Mouse (Mus musculus) 3134 (cell line): ENCODE results near the gene Dohh.

Experiments used
- DNase-seq: peaks from one replicate; pipeline ENCODE4 v3.0.0-alpha.2; 2011; ENCODE audit warnings: low spot score; ENCODE audit not compliant: insufficient read length; ENCODE audit errors: extremely low read depth

The Dohh gene

DNA sequence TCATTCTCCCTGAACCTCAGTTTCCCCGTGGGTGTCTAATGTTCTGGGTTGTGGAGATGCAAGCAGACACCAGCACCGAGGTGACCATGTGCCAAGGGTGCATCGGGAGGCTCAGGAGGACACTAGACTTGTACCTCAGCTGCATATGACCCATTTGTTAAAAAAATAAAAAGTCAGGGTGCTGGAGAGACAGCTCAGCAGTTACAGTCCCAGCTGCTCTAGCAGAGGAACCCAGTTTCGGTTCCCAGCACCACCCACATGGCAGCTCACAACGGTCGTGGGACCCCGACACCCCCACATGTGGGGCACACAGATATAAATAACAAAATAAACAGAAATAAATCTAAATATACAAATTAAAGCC, 44.3 kb downstream of the Dohh start:
- DNase-seq = no peak

DNA sequence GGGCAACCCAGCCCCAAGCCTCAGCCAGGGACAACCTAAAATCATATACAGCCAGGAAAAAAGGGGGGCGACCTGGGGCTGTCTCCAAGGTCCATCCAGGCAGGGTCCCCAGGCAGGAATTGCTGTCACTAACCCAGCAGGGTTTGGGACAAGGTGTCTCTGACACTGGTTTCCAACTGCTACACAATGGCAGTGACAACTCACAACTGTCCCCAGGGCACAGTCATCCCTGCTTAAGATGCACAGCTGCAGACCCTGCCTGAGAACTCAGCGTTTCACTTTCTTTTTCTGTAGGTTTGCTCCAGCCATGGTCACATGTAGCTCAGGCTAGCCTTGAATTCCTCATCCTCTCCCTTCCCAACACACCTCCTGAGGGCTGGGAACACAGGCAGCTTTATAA, 44.9 kb downstream of the Dohh start:
- no peak for DNase-seq

DNA sequence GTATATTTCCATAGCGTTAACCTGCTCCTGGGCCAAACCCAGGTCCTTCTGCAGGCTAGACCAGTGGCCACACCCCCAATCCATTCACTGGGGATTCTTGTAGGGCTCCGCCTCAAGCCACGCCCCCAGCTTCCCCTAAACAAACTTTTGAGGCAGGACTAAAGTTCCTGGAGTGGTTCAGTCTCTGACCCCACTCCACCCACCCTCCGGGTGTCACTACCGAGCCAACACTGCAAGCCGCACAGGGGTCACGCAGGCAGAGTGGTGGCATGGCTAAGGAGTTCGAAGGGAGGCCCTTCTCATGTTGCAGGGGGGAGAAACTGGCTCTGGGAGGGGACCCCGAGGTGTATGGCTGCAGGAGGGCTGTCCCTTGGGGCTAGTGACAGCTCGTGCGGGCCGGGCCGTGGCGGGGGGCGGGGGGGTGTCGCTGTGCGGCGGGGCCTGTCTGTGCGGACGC, 45.4 kb downstream of the Dohh start:
- DNase-seq = peak; percentile 86

DNA sequence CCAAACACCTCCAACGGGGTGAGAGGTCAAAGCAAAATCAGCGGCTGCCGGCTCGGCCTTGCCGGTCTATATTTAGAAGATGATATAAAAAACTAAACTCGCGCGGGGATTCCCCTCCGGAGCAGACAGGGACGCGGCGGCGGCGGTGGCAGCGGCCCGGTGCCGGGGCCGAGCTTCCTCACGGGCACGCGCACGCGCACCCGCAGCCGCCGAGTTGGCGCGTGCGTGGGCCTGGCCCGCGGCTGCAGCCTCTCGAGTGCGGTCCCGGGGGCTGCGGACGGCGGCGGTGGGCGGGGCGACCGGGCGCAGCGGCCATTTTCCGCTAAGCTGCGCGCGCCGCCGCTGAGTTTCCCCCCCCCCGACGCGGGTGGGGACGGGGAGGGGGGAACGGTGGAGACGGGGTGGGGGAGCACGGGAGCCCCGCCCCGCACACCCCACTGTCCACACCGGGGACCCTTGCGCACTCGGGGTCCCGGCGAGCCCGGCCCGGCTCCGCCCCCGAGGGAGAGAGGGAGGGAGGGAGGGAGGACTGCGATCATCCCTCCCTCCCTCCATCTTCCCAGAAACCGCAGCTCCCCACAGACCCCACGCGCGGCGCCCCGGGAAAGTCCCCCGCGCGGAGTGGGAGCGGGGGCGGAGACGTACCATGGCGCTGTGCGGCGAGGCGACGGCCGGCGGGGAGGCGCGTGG, 46.1 kb downstream of the Dohh start:
- peak; percentile 77 for DNase-seq

DNA sequence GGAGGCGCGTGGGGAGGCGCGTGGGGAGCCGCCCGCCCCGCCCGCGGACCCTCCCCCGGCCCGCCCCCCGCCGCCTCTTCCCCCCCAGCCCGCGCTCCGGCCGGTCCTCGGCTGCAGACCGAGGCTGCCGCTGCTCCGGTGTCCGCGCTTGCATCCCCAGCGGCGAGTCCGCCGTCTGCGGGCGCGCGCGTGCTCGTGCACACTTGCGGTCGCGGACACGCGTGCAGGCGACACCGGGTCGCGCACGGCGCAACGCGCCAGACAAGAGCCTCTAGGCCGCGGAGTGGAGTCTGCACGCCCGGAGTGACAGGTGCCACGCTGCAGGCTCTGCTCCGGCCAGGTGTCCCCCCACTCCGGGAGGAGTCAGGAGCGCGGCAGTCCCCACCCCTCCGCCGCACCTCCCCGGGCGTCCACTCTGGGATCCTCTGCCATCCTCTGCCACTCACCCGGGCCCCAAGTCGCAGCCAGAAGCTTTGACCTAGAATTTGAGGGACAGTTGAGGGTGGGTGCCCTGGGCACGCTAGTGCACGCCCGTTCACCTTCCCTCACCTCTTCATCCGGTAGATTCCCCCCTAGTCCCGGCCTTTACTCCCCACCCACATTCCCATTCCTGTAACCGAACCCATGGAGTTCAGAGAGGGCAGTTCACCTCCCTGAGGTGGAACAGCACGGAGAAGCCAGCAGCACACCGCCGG, 46.8 kb downstream of the Dohh start:
- DNase-seq = peak; percentile 78

DNA sequence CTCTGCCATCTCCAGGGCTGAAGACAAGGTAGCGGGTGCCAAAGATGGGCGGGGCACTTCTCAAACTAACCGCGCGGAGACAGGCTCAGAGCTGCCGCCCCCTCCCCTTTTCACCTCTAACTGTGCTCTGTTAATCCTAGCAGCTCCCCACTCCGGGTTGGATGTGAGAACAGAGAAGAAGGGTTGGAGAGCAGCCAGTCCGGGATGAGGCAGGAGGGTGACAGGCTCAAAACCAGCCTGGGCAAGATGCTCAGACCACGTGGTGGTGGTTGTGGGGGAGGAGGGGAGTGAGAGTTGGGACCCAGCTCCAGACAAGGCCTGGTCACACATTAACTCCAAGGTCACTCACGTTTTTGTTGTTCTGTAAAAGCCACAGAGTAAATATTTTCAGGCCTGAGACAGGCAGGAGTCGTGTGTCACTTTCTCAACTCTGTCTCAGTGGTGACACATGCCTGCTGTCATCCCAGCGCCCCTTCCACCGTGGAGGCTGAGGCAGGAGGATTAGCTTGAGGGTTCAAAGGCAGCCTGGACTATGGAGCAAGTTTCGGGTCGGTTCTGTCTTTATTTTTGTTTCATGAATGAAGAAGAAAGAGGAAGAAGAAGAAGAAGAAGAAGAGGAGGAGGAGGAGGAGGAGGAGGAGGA, 47.4 kb downstream of the Dohh start:
- DNase-seq = peak; percentile 71

DNA sequence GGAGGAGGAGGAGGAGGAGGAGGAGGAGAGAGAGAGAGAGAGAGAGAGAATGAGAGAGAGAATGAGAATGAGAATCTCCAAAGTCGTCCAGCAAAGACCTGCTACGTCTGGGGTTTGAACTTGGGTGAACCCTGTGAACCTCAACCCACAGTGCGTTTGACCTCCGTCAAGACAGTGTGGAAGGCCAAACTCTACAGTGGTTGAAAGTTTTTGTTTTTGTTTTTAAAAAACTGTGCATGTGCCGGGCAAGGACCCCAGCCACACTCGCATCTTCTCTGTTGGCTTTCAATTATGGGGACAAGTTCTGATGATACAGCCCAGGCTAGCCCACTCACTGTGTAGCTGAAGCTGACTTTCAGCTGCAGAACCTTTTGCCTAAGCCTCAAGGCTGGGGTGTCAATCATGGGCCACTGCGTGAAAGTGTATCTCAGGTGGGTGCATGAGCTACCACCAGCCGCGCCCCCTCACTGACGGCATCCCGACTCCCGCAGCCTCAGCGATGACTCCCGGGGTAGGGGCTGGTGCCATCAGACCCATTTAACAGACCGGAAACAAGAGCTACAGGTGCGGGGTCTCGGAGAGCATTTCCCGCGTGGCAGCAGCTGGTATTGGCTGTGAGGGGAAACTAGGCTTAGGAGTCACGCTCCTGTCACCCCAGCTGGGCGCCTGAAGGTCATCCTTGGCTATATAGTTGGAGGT, 48.1 kb downstream of the Dohh start:
- DNase-seq = no peak

DNA sequence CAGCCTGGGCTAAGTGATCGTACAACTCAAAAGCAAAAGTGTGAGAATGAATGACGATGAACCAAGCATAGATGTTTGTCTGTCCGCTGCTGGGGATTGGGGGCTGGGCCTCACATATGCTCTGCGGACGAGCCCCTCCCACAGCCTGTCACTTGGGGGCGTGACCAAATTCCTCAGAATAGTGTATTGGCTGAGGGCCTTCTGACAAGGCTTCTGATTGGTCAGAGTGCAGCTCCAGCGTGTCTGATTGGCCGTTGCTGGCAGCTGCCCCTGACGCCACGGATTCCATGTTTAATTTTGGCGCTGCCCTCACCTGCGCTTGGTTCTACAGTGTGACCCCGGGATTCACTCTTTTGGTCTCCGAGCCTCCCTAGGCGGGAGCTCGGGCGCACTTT, 48.6 kb downstream of the Dohh start:
- peak; percentile 85 for DNase-seq

DNA sequence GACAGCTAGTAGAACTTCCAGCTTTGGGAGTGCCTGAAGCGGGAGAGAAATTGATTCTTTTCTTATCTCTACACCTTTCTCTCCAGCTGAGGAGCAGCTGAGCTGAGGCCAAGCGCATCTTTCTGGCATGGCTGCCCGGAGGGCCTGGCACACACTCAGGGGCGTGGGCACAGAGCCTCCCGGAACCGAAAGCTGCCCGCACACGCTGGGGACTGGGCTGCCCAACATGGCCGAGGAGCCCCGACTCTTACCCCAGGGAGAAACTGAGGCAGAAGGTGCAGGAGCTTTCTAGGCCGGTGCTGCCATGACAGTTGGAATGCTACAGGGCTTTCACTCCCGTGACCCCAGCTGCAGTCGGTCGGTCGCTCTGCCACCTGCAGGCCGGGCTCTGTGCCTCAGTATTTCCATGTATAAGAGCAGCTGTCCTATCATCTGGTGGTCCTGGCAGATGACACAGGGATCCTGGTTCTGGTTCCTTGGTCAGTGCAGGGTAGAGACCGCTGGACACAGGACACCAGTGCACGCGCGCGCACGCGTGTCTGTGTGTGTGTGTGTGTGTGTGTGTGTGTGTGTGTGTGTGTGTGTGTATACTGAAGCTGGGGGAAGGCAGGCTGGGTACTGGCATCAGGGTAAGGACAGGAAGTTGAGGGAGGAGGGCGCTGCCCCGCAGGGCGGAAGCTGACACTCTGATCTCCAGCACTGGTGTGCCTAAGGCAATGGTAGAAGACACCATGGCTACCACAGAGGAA, 49.5 kb downstream of the Dohh start:
- DNase-seq = peak; percentile 88

DNA sequence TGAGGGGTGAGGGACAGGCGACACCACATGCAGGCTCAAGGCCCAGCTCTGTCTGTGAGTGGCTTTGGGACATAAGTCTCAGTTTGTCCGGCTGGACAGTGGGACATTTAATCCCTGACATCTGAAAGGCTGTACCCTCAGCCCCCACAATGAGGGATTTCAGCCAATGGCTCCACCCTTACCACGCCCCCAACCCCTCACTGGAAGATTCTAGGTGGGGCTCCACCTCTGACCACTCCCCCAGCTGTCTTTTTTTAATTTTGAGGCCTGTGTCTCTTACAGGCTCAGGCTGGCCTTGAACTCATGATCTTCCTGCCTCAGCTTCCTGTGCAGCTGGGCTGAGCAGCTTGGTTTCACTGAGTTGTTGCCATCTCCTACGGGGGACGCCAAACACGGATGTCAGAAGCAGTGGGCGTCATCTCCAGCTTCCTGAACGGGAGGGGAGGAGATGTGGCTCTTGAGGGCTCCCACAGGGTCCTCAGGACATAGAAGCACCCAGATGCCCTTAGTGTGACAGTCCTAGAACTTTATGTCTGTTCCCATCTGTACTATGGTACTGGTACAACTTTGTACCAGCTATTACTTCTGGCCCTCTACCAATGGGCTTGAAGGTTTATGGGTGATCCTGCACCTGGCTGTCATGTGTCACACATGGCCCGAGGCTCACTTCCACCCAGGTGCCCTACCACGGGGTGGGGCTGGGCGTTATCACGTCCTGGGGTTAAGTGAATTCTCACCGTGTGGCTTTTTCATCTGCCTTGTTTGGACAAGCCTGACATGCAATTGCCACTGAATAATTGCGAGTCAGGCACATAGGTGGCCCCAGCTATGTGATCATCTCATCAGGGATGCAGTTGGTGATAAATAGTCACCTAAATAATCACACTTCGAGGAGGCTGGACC, 50.4 kb downstream of the Dohh start:
- DNase-seq = no peak

DNA sequence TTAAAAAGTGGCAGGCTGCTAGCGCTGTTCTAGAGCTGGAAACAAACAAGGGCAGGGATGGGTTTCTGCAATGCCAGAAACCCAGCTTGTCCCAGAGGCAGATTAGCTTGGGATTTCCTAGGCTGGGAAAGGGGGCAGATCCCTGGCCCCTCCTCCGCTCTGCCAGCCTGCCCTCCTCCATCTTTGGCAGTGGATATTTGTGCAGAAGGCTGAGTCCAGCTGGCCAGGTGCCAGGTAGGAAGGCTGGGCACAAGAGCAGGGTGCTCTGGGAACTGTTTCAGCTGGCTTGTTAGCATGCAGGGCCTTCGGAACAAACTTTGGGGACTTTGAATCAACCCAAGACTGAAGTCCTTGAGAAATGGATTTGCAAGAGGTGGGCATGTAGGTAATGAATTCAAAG, 51.2 kb downstream of the Dohh start:
- no peak for DNase-seq
